Comparison of ENCODE assay signal across 8 mouse cellular contexts in the genomic region with DNA sequence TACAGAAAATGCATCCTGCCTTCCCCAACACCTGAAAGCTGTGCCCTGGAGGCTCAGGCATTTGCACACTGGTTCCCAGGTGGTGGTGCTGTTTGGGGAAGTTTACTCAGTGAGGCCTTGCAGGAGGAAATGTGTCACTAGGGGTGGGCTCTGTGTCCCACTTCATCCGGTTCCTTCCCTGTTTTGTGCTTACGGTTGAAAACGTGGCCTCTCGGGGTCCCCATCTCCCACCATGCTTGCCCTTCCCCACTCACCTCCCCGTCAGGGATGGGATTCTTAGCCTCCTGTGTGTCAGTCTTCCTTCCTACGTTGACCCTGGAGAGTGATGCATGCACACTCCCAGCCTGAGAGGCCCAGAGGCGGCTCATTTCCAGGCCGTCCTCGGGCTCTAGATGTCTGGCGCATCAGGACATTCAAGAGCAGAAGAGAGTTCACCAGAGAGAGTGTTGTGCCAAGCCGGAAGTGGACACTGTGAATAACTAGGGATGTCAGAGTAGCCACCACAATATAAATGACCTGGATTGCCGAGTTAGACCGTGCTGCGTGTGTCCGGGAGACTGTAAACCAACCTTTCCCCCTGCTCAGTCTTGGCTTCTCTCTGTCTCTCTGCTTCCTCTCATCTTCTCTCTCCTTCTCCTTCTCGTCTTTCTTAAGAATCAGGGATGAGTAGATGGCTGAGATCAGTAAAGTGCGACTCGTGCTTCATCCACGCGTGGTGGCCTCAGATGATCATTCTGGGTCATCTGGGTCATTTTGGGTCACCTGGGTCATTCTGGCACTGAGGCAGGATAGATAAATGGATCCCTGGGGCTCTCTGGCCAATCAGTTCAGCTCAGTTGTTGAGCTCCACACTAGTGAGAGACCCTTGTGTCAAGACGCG. TPM values are rescaled to one million over a fixed set of nuclear protein-coding genes. Genes with fewer than 3 reads are reported as not detected.
DNase-seq lines count a peak whose midpoint lies in the region; ATAC-seq and TF ChIP-seq lines count a peak whose summit lies in the region.

No protein-coding gene starts in this region.

- no peak for DNase-seq in lung, adult 2 months
- DNase-seq in lung, postnatal 25 days (ENCODE audit: low spot score), result no peak
- peak; percentile 44 for DNase-seq in lung, postnatal 10 days
- peak; percentile 69 for DNase-seq in thymus, postnatal 0 days (ENCODE audit: low spot score)
- DNase-seq in layer of hippocampus, adult 18-20 months (ENCODE audit: low spot score in 2 of 2), result no peak
- DNase-seq in urinary bladder, postnatal 36 days (ENCODE audit: low spot score in 2 of 2), result no peak
- no peak for DNase-seq in ovary, adult 18-20 months (ENCODE audit: low spot score)

- H3K4me1 ChIP-seq in lung, adult 2 months (ENCODE audit: control insufficient read depth, insufficient read depth, low read length), result peaks cover 29% of the 10 kb centered on the region
- H3K4me1 ChIP-seq in forebrain, embryonic 16.5 days (replicated peaks; ENCODE audit: control insufficient read depth, insufficient read depth, low read length), result peaks cover 52% of the 10 kb centered on the region

- no peak for ATAC-seq in forebrain, embryonic 16.5 days

- TF ChIP-seq POLR2A in lung, adult 2 months (IDR thresholded peaks at IDR 0.05; ENCODE audit: borderline replicate concordance, extremely low read depth, low read depth, low read length), result no peak

- H3K36me3 ChIP-seq in forebrain, embryonic 16.5 days (ENCODE audit: control insufficient read depth, insufficient read depth), result no peaks in the 10 kb centered on the region

- peak overlapping the region; percentile 2; the same call in 1 of the 2 replicates for H3K4me2 ChIP-seq in forebrain, embryonic 16.5 days (ENCODE audit: low read length)

- peak overlapping the region; percentile 25 for H3K4me3 ChIP-seq in lung, adult 2 months (replicated peaks; ENCODE audit: extremely low read depth, low read depth, low read length)
- H3K4me3 ChIP-seq in forebrain, embryonic 16.5 days (replicated peaks; ENCODE audit: low read length), result no peak overlapping the region

- no peak overlapping the region for H3K27ac ChIP-seq in forebrain, embryonic 16.5 days (ENCODE audit: low read length)

- H3K9ac ChIP-seq in forebrain, embryonic 16.5 days (replicated peaks; ENCODE audit: low read depth, low read length), result peak overlapping the region; percentile 17; the same call in 1 of the 2 replicates

- no peaks in the 10 kb centered on the region for H3K9me3 ChIP-seq in forebrain, embryonic 16.5 days (ENCODE audit: control insufficient read depth, low read length)

- 50% methylated on average over 22 of the region's 22 CpGs for WGBS in lung, adult 2 months
- 79% methylated on average over 22 of the region's 22 CpGs for whole genome bisulfite sequencing in forebrain, embryonic 16.5 days

- no peak; the same call in 1 of the 2 replicates for TF ChIP-seq CTCF in lung, adult 2 months (IDR thresholded peaks at IDR 0.05; ENCODE audit: insufficient read depth, low read length)

- no peaks in the 10 kb centered on the region for H3K27me3 ChIP-seq in forebrain, embryonic 16.5 days (replicated peaks; ENCODE audit: control insufficient read depth, insufficient read depth, low read length)

RNA-seq across cellular contexts. Expression of a gene that starts 4.0 kb away (rescaled TPM):
- 73.9 and 88.5 TPM in 2 replicates for polyA plus RNA-seq in lung, adult 2 months (2012; rRNA removed)
- 85.1 and 92.2 TPM in 2 replicates for polyA plus RNA-seq in forebrain, embryonic 16.5 days (2015; fragmentation: Nextera tagmentation; extraction: Ambion mirVana)
- polyA plus RNA-seq in thymus, postnatal 0 days (2015; fragmentation: Nextera tagmentation; extraction: Ambion mirVana), result 17.0 and 22.6 TPM in 2 replicates
- 100 to 1,000 TPM; 228 to 237 TPM for total RNA-seq in layer of hippocampus, adult 18-20 months (2021)

RNA-seq across cellular contexts. Expression of a gene that starts 24.3 kb away (rescaled TPM):
- polyA plus RNA-seq in lung, adult 2 months (2012; rRNA removed), result 10.6 and 14.9 TPM in 2 replicates
- polyA plus RNA-seq in forebrain, embryonic 16.5 days (2015; fragmentation: Nextera tagmentation; extraction: Ambion mirVana), result 115 and 169 TPM in 2 replicates
- 55.5 and 65.0 TPM in 2 replicates for polyA plus RNA-seq in thymus, postnatal 0 days (2015; fragmentation: Nextera tagmentation; extraction: Ambion mirVana)
- total RNA-seq in layer of hippocampus, adult 18-20 months (2021), result 1 to 10 TPM; 7.7 to 8.3 TPM

Comparison
In these comparisons a context has a peak if more than half of its experiments do, and no peak if none do; other contexts are left out.
1. DNase-seq: peak in lung, postnatal 10 days (single experiment) and thymus, postnatal 0 days (single experiment); none in lung, adult 2 months (single experiment), lung, postnatal 25 days (single experiment), layer of hippocampus, adult 18-20 months (0 of 2), urinary bladder, postnatal 36 days (0 of 2) and ovary, adult 18-20 months (single experiment).